ENCODE assay signal across 7 mouse cellular contexts in genomic region chr5:37336485-37337105, GRCm38 (mm10). TPM values are rescaled to one million over a fixed set of nuclear protein-coding genes. Genes with fewer than 3 reads are reported as not detected.
DNase-seq lines count a peak whose midpoint lies in the region; ATAC-seq and TF ChIP-seq lines count a peak whose summit lies in the region.

Evc (minus strand) TSS chr5:37336894.

- no peaks in the 10 kb centered on the region for H3K9me3 ChIP-seq in hindbrain, embryonic 15.5 days
- H3K9me3 ChIP-seq in limb, embryonic 10.5 days (replicated peaks), result no peaks in the 10 kb centered on the region
- H3K9me3 ChIP-seq in midbrain, embryonic 13.5 days, result no peaks in the 10 kb centered on the region
- H3K9me3 ChIP-seq in stomach, postnatal 0 days (ENCODE audit: control insufficient read depth, low read length), result no peaks in the 10 kb centered on the region

- peak within 1 kb of the TSS; percentile 100 for H3K4me2 ChIP-seq in hindbrain, embryonic 15.5 days
- peak within 1 kb of the TSS; percentile 99 for H3K4me2 ChIP-seq in midbrain, embryonic 13.5 days (replicated peaks)
- peak within 1 kb of the TSS; percentile 87 for H3K4me2 ChIP-seq in stomach, postnatal 0 days (replicated peaks; ENCODE audit: low read depth)

- peaks cover 34% of the 10 kb centered on the region for H3K4me1 ChIP-seq in hindbrain, embryonic 15.5 days (replicated peaks)
- peaks cover 60% of the 10 kb centered on the region for H3K4me1 ChIP-seq in limb, embryonic 10.5 days
- peaks cover 39% of the 10 kb centered on the region for H3K4me1 ChIP-seq in midbrain, embryonic 13.5 days (replicated peaks)
- peaks cover 5% of the 10 kb centered on the region for H3K4me1 ChIP-seq in stomach, postnatal 0 days (replicated peaks; ENCODE audit: control insufficient read depth, insufficient read depth)

- TF ChIP-seq EP300 in stomach, postnatal 0 days (optimal IDR thresholded peaks at IDR 0.05), result no peak

- no peaks in the 10 kb centered on the region for H3K36me3 ChIP-seq in hindbrain, embryonic 15.5 days
- peaks cover 25% of the 10 kb centered on the region for H3K36me3 ChIP-seq in limb, embryonic 10.5 days
- no peaks in the 10 kb centered on the region for H3K36me3 ChIP-seq in midbrain, embryonic 13.5 days
- no peaks in the 10 kb centered on the region for H3K36me3 ChIP-seq in stomach, postnatal 0 days (ENCODE audit: control insufficient read depth, insufficient read depth, low read length)

- peak; percentile 64 for ATAC-seq in hindbrain, embryonic 15.5 days (ENCODE audit: low FRiP score, low read depth)
- ATAC-seq in midbrain, embryonic 13.5 days, result peak; percentile 76
- peak; percentile 43; the same call in 1 of the 2 replicates for ATAC-seq in stomach, postnatal 0 days (ENCODE audit: low FRiP score, low TSS enrichment)

- peak within 1 kb of the TSS; percentile 56 for H3K9ac ChIP-seq in hindbrain, embryonic 15.5 days
- H3K9ac ChIP-seq in midbrain, embryonic 13.5 days (replicated peaks), result peak within 1 kb of the TSS; percentile 76
- H3K9ac ChIP-seq in stomach, postnatal 0 days (ENCODE audit: low read length), result peak within 1 kb of the TSS; percentile 73

- under 1% methylated on average over 48 of the region's 48 CpGs for WGBS in hindbrain, embryonic 15.5 days
- under 1% methylated on average over 48 of the region's 48 CpGs for WGBS in limb, embryonic 10.5 days
- WGBS in midbrain, embryonic 13.5 days, result under 1% methylated on average over 47 of the region's 48 CpGs
- WGBS in stomach, postnatal 0 days, result under 1% methylated on average over 44 of the region's 48 CpGs

- TF ChIP-seq CTCF in stomach, postnatal 0 days (IDR thresholded peaks at IDR 0.05; ENCODE audit: low read depth), result peak; percentile 23

- peak within 1 kb of the TSS; percentile 65 for H3K4me3 ChIP-seq in hindbrain, embryonic 15.5 days
- H3K4me3 ChIP-seq in limb, embryonic 10.5 days, result peak within 1 kb of the TSS; percentile 65
- peak within 1 kb of the TSS; percentile 72 for H3K4me3 ChIP-seq in midbrain, embryonic 13.5 days (replicated peaks)
- peak within 1 kb of the TSS; percentile 65 for H3K4me3 ChIP-seq in stomach, postnatal 0 days (ENCODE audit: low read depth, low read length)

- 0 out of 2 replicates have a peak, but pooled peaks cover 7% of the 10 kb centered on the region for H3K27me3 ChIP-seq in hindbrain, embryonic 15.5 days
- no peaks in the 10 kb centered on the region for H3K27me3 ChIP-seq in limb, embryonic 10.5 days (ENCODE audit: low read depth, poor library complexity, severe bottlenecking)
- peaks cover 10% of the 10 kb centered on the region; the same call in 1 of the 2 replicates for H3K27me3 ChIP-seq in midbrain, embryonic 13.5 days
- 0 out of 2 replicates have a peak, but pooled peaks cover 2% of the 10 kb centered on the region for H3K27me3 ChIP-seq in stomach, postnatal 0 days (ENCODE audit: control insufficient read depth, insufficient read depth, low read length)

- peak; percentile 82 for DNase-seq in adrenal gland, adult 2 months
- peak; percentile 33 to 51 for DNase-seq in cerebellum, postnatal 25 days
- peak; percentile 78 for DNase-seq in gastrocnemius, postnatal 10 days
- peak; percentile 89 for DNase-seq in limb, embryonic 10.5 days (ENCODE audit: low spot score)
- peak; percentile 44 for DNase-seq in stomach, postnatal 0 days (ENCODE audit: low spot score)

- no peak within 1 kb of the TSS for H3K27ac ChIP-seq in hindbrain, embryonic 15.5 days (replicated peaks)
- H3K27ac ChIP-seq in limb, embryonic 10.5 days, result peak within 1 kb of the TSS; percentile 91
- no peak within 1 kb of the TSS for H3K27ac ChIP-seq in midbrain, embryonic 13.5 days
- no peak within 1 kb of the TSS for H3K27ac ChIP-seq in stomach, postnatal 0 days (replicated peaks)

RNA-seq across cellular contexts. Expression of gene Evc, which starts in this region (rescaled TPM):
- total RNA-seq in adrenal gland, adult 2 months (2021), result 10 to 100 TPM in 1 of 2 experiments, 1 to 10 TPM in 1; 9.9 to 16.6 TPM
- 9.3 and 11.8 TPM in 2 replicates for polyA plus RNA-seq in adrenal gland, adult 2 months (2012; rRNA removed)
- total RNA-seq in gastrocnemius, postnatal 10 days (2021), result 10 to 100 TPM; 24.6 to 27.4 TPM
- 5.8 and 6.0 TPM in 2 replicates for polyA plus RNA-seq in hindbrain, embryonic 15.5 days (2015; fragmentation: Nextera tagmentation; extraction: Ambion mirVana)
- 24.2 and 30.7 TPM in 2 replicates for polyA plus RNA-seq in limb, embryonic 10.5 days (2016; fragmentation: Nextera tagmentation; extraction: Ambion mirVana)
- 7.4 and 8.9 TPM in 2 replicates for polyA plus RNA-seq in midbrain, embryonic 13.5 days (2015; fragmentation: Nextera tagmentation; extraction: Ambion mirVana)
- 3.8 and 4.5 TPM in 2 replicates for polyA plus RNA-seq in stomach, postnatal 0 days (2015; fragmentation: Nextera tagmentation; extraction: Ambion mirVana)
